Mouse (Mus musculus) hematopoietic stem cell, adult 5-6 weeks (primary cell): ENCODE measurements around the gene Tab3. TPM values are rescaled to one million over a fixed set of nuclear protein-coding genes. Genes with fewer than 3 reads are reported as not detected.

Experiments used
- total RNA-seq: library from RNA; stranded (forward); fragments of 172-1452, 232-1000 nt; gene quantifications from 2 replicates; pipeline ENCODE4 v1.2.3, GENCODE M21; 2017

Gene Tab3
- total RNA-seq, 1 experiment from 2014 or later: 11.1 TPM

Other genes with a start within 250 kb of the Tab3 start
- gene Gk, start 202.8 kb downstream of the Tab3 start, total RNA-seq: 9.6 and 20.8 TPM in 2 replicates